Mouse (Mus musculus) heart, embryonic 11.5 days (tissue): ENCODE measurements around the gene Arhgef17. TPM values are rescaled to one million over a fixed set of nuclear protein-coding genes. Genes with fewer than 3 reads are reported as not detected.

Experiments used
- ATAC-seq: fragments of 200-750 bp; cut with Nextera tagmentation; replicated peaks from 2 replicates; pipeline ENCODE4 v1.8.0; 2017; ENCODE audit warnings: moderate library complexity; ENCODE audit not compliant: insufficient number of reproducible peaks, low FRiP score, low TSS enrichment
- H3K27ac ChIP-seq: fragments of 300-500 bp; sonication (generic); 2 replicates; pipeline ENCODE4 v1.5.1; 2014; ENCODE audit warnings: mild to moderate bottlenecking, low read depth, low read length
- H3K27me3 ChIP-seq: fragments of 300-500 bp; sonication (generic); 2 replicates; pipeline ENCODE4 v1.6.1; 2014; ENCODE audit warnings: mild to moderate bottlenecking, low read length, mixed read lengths; ENCODE audit not compliant: control insufficient read depth, insufficient read depth
- H3K36me3 ChIP-seq: fragments of 300-500 bp; sonication (generic); 2 replicates; pipeline ENCODE4 v1.6.1; 2014; ENCODE audit warnings: mild to moderate bottlenecking, low read length, moderate library complexity, mixed read lengths; ENCODE audit not compliant: control insufficient read depth, insufficient read depth
- H3K4me1 ChIP-seq: fragments of 300-500 bp; sonication (generic); 2 replicates; pipeline ENCODE4 v1.6.1; 2014; ENCODE audit warnings: low read length; ENCODE audit not compliant: control insufficient read depth, insufficient read depth
- H3K4me2 ChIP-seq: fragments of 300-500 bp; sonication (generic); 2 replicates; pipeline ENCODE4 v1.6.1; 2014; ENCODE audit warnings: mild to moderate bottlenecking, moderate library complexity
- H3K4me3 ChIP-seq: fragments of 300-500 bp; sonication (generic); 2 replicates; pipeline ENCODE4 v1.5.1; 2014; ENCODE audit warnings: low read depth, low read length
- H3K9ac ChIP-seq: fragments of 300-500 bp; sonication (generic); 2 replicates; pipeline ENCODE4 v1.6.1; 2014; ENCODE audit warnings: mild to moderate bottlenecking, low read depth, low read length, moderate library complexity
- H3K9me3 ChIP-seq: fragments of 300-500 bp; sonication (generic); replicated peaks from 2 replicates; pipeline ENCODE4 v1.6.1; 2016; ENCODE audit warnings: low read length; ENCODE audit not compliant: control insufficient read depth
- WGBS: fragments of 180-500 bp; shearing (Covaris S2); extraction: QIAGEN DNeasy Blood & Tissue Kit; methylation state at CpG from one replicate; pipeline ENCODE4 v1.1.7; 2014; ENCODE audit not compliant: insufficient replicate concordance; 5-methylcytosine and 5-hydroxymethylcytosine counted together
- polyA plus RNA-seq: library from polyadenylated mRNA; unstranded; fragments of >200 nt; fragmentation: Nextera tagmentation; extraction: Ambion mirVana; gene quantifications from 2 replicates; pipeline ENCODE4 v1.2.1, GENCODE M21; 2014

The Arhgef17 gene
- polyA plus RNA-seq: 8.5 and 8.8 TPM in 2 replicates

- peak; percentile 62 for ATAC-seq
- Histone ChIP-seq H3K27me3 (no peaks in the 10 kb centered on the region; the same call in 1 of the 2 replicates), H3K36me3 (no peaks in the 10 kb centered on the region), H3K4me3 (peak within 1 kb of the TSS; percentile 82), H3K4me2 (peak within 1 kb of the TSS; percentile 96), H3K4me1 (peaks cover 37% of the 10 kb centered on the region), H3K9me3 (no peaks in the 10 kb centered on the region), H3K9ac (peak within 1 kb of the TSS; percentile 89), H3K27ac (peak within 1 kb of the TSS; percentile 99)
- WGBS: under 1% methylated on average over 35 of the region's 35 CpGs
Measured at GRCm38 (mm10) chr7:100931926-100932480, at the start of gene Arhgef17. Gene Arhgef17 (minus strand): TSS chr7:100932107.

- Histone ChIP-seq H3K4me1 (peaks cover 8% of the 10 kb centered on the region), H3K27ac (no peak overlapping the region; the same call in 1 of the 2 replicates), H3K4me2 (no peak overlapping the region), H3K4me3 (no peak overlapping the region), H3K27me3 (peaks cover 14% of the 10 kb centered on the region), H3K36me3 (no peaks in the 10 kb centered on the region), H3K9me3 (no peaks in the 10 kb centered on the region), H3K9ac (no peak overlapping the region)
- peak; percentile 59; the same call in 1 of the 2 replicates for ATAC-seq
- 29% methylated on average over 2 of the region's 2 CpGs for WGBS
Measured at GRCm38 (mm10) chr7:100979175-100979574, 47.3 kb upstream of the Arhgef17 start.

GRCm38 (mm10) chr7:100978171-100978570, 46.3 kb upstream of the Arhgef17 start:
- Histone ChIP-seq H3K27me3 (peaks cover 23% of the 10 kb centered on the region), H3K4me3 (no peak overlapping the region), H3K9ac (no peak overlapping the region), H3K9me3 (no peaks in the 10 kb centered on the region), H3K4me1 (peaks cover 16% of the 10 kb centered on the region), H3K4me2 (no peak overlapping the region), H3K27ac (no peak overlapping the region), H3K36me3 (no peaks in the 10 kb centered on the region)
- 77% methylated on average over 5 of the region's 5 CpGs for WGBS
- no peak for ATAC-seq

- peaks cover 37% of the 10 kb centered on the region for H3K27me3 ChIP-seq
- no peaks in the 10 kb centered on the region for H3K36me3 ChIP-seq
- 3% methylated on average over 36 of the region's 36 CpGs for WGBS
- peaks cover 19% of the 10 kb centered on the region for H3K4me1 ChIP-seq
- peak; percentile 46; the same call in 1 of the 2 replicates for ATAC-seq
- no peak within 1 kb of the TSS for H3K27ac ChIP-seq
- peak within 1 kb of the TSS; percentile 64 for H3K9ac ChIP-seq
- no peaks in the 10 kb centered on the region for H3K9me3 ChIP-seq
- peak within 1 kb of the TSS; percentile 81 for H3K4me2 ChIP-seq
- peak within 1 kb of the TSS; percentile 46 for H3K4me3 ChIP-seq
Measured at GRCm38 (mm10) chr7:100974135-100974903, 42.4 kb upstream of the Arhgef17 start, which contains the start of gene P2ry6. Gene P2ry6 (minus strand): TSS chr7:100974649.

DNA sequence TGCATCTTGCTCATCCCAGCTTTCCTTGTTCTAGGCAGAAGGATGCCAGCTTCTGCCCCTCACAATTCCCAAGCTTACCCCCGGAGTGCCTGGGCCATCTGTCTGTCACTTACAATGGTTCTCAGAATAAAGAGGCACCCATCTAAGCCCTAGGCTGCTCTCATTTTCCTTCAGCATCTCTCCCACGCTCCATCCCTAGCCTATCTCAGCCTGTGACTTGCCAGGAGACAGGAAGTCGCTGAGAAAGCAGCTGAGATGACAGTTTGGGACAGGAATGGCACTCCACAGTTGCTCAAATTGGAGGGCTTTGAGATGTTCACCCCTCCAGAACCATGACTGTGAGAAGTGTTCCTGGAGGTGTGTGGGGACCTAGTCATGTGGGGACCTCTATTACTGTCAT, 41.0 kb upstream of the Arhgef17 start:
- 33% methylated on average over 3 of the region's 3 CpGs for whole genome bisulfite sequencing
- Histone ChIP-seq H3K27me3 (peaks cover 37% of the 10 kb centered on the region), H3K27ac (no peak overlapping the region), H3K4me2 (no peak overlapping the region), H3K36me3 (no peaks in the 10 kb centered on the region), H3K9me3 (no peaks in the 10 kb centered on the region), H3K4me3 (no peak overlapping the region), H3K4me1 (peaks cover 20% of the 10 kb centered on the region), H3K9ac (no peak overlapping the region)
- ATAC-seq: no peak

DNA sequence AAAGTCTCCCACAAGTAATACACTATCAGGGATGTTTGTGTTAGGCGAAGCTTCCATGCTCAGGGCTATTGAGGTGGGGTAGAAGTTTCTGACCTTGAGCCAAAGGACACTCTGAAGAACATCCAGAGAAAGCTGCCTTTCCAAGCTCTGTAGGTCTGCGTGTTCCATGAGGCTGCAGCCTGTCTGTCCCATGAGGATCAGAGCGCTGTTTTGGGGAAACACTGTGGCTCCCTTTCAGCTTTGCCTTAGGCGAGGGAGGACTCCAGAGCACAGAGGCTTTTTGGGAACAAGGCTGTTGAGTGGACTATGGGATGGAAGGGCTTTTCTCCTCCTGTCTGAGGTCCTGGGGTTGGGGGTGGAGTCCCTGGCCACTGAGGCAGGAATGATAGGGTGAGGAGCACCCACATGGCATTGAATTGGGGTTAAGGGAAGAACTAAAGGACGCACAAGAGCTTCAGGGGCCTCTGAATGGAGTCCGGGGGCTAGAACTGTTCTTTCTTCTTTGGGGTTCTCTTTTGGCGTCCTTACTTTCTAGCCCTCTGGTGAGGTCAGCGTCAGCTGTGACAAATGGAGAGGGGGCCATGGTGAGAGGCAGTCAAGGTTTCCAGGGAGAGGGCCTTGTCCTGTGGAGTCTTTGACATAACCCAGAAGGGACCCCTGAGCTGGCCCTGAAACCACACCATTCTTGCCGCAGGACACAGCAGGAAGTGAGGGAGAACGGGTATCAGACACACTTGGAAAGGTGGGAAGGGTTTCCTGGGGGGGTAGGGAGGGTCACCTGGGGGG, 37.2 kb upstream of the Arhgef17 start:
- peaks cover 21% of the 10 kb centered on the region for H3K27me3 ChIP-seq
- no peaks in the 10 kb centered on the region for H3K9me3 ChIP-seq

GRCm38 (mm10) chr7:100968376-100968775, 36.5 kb upstream of the Arhgef17 start:
- H3K4me3 ChIP-seq: no peak overlapping the region
- H3K4me2 ChIP-seq: no peak overlapping the region
- ATAC-seq: no peak
- H3K9ac ChIP-seq: no peak overlapping the region
- no peak overlapping the region for H3K27ac ChIP-seq
- H3K9me3 ChIP-seq: no peaks in the 10 kb centered on the region
- 82% methylated on average over 6 of the region's 6 CpGs for WGBS
- peaks cover 13% of the 10 kb centered on the region for H3K4me1 ChIP-seq
- H3K36me3 ChIP-seq: no peaks in the 10 kb centered on the region
- peaks cover 16% of the 10 kb centered on the region for H3K27me3 ChIP-seq

More for the DNA sequence above, 37.2 kb upstream of the Arhgef17 start:
- Histone ChIP-seq H3K36me3 (no peaks in the 10 kb centered on the region), H3K4me3 (no peak overlapping the region), H3K27ac (no peak overlapping the region), H3K4me2 (no peak overlapping the region), H3K9ac (no peak overlapping the region), H3K4me1 (peaks cover 18% of the 10 kb centered on the region)
- WGBS: 67% methylated on average over 10 of the region's 10 CpGs
- ATAC-seq: no peak

DNA sequence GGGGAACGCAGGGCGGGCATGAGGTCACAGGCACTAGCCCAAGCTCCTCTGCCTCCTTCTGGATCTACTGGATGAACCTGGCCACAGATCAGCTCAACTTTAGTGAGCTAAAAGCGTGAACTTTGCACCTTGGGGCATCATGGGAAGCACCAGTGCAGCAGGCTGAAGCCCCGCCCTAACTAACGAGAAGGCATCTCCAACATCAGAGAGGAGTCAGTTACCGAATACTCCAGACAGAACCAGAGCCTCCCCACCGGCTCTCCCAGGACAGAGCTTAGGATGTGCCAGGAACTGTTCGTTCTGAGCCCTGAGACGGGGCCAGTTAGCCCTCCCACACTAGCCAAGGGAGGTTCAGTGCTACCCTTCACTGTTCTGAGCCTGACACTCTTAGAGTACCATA, 35.9 kb upstream of the Arhgef17 start:
- Histone ChIP-seq H3K4me3 (no peak overlapping the region), H3K4me1 (peaks cover 9% of the 10 kb centered on the region), H3K36me3 (no peaks in the 10 kb centered on the region), H3K9ac (no peak overlapping the region), H3K27ac (no peak overlapping the region), H3K4me2 (no peak overlapping the region), H3K27me3 (peaks cover 11% of the 10 kb centered on the region), H3K9me3 (no peaks in the 10 kb centered on the region)
- 68% methylated on average over 9 of the region's 9 CpGs for WGBS
- no peak for ATAC-seq
